In the genomic region with DNA sequence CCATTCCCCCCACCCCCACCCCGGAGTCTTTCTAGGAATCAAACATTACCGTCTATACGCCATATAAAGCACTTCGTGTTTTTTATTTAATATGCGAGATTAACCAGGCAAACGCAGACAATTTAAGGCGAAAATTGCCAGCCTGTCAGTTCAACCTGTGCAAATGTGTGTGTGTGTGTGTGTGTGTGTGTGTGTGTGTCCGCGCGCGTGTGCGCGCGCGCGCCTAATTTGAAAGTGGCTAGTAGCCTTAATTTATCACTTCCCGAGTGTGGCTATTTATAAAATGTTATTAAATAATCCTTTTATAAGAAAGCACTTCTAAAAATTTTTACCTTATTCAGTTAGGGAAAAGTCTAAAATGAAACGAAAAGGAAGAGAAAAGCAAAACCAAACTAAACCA, we compare ENCODE assay signal across 10 mouse cellular contexts.
DNase-seq lines count a peak whose midpoint lies in the region; ATAC-seq lines count a peak whose summit lies in the region.
"Had no signal": no experiment of that assay in that cellular context is flagged by ENCODE, and none has a peak within 500 bp of the region (broad histone marks: within the 10 kb centered on the region; RNA-seq: fewer than 3 reads in every experiment).

No protein-coding gene starts in this region.

- no peak overlapping the region for H3K9ac ChIP-seq in kidney, embryonic 14.5 days (ENCODE audit: low read depth, low read length)
- H3K9ac ChIP-seq in embryonic facial prominence, embryonic 14.5 days (ENCODE audit: low read depth, low read length): no peak overlapping the region
- H3K9ac ChIP-seq in hindbrain, embryonic 15.5 days: no peak overlapping the region
- H3K9ac ChIP-seq in midbrain, embryonic 14.5 days (replicated peaks; ENCODE audit: low read length): no peak overlapping the region

- no peak for DNase-seq in kidney, postnatal 14 days
- no peak for DNase-seq in embryonic facial prominence, embryonic 14.5 days (ENCODE audit: low spot score)
- DNase-seq in midbrain, embryonic 14.5 days: peak; percentile 68
- no peak for DNase-seq in gastrocnemius, postnatal 10 days
- no peak for DNase-seq in left cerebral cortex, postnatal 4 days
- DNase-seq in cerebellum, adult 8-10 months: no peak
- DNase-seq: layer of hippocampus, postnatal 36 days had no signal

- 1% methylated on average over 18 of the region's 18 CpGs for WGBS in kidney, embryonic 14.5 days
- WGBS in embryonic facial prominence, embryonic 14.5 days: 2% methylated on average over 18 of the region's 18 CpGs
- WGBS in hindbrain, embryonic 15.5 days: 1% methylated on average over 18 of the region's 18 CpGs
- WGBS in midbrain, embryonic 14.5 days: 1% methylated on average over 18 of the region's 18 CpGs

- H3K27ac ChIP-seq in kidney, embryonic 14.5 days (ENCODE audit: low read depth, low read length): no peak overlapping the region
- H3K27ac ChIP-seq in embryonic facial prominence, embryonic 14.5 days (replicated peaks; ENCODE audit: low read depth, low read length): no peak overlapping the region
- H3K27ac ChIP-seq in hindbrain, embryonic 15.5 days (replicated peaks): 0 out of 2 replicates have a peak overlapping the region, but pooled peaks have one; percentile 21
- no peak overlapping the region for H3K27ac ChIP-seq in midbrain, embryonic 14.5 days (replicated peaks; ENCODE audit: low read depth, low read length)

- intact Hi-C loops in left cerebral cortex, postnatal 4 days (cut with DNase I): no loop called here

- H3K27me3 ChIP-seq in kidney, embryonic 14.5 days (ENCODE audit: control insufficient read depth, insufficient read depth, low read length): peaks cover 71% of the 10 kb centered on the region
- H3K27me3 ChIP-seq in embryonic facial prominence, embryonic 14.5 days (replicated peaks; ENCODE audit: control insufficient read depth, insufficient read depth, low read length): peaks cover 66% of the 10 kb centered on the region
- H3K27me3 ChIP-seq in hindbrain, embryonic 15.5 days: peaks cover 27% of the 10 kb centered on the region
- H3K27me3 ChIP-seq in midbrain, embryonic 14.5 days (ENCODE audit: control insufficient read depth, insufficient read depth, low read length): peaks cover 33% of the 10 kb centered on the region

- no peak for ATAC-seq in kidney, embryonic 14.5 days (ENCODE audit: low FRiP score, low TSS enrichment)
- ATAC-seq in embryonic facial prominence, embryonic 14.5 days (ENCODE audit: low read depth): no peak
- ATAC-seq in hindbrain, embryonic 15.5 days (ENCODE audit: low FRiP score, low read depth): no peak
- no peak for ATAC-seq in midbrain, embryonic 14.5 days (ENCODE audit: low FRiP score, low TSS enrichment)

- H3K4me3 ChIP-seq in kidney, embryonic 14.5 days (ENCODE audit: low read length): peak overlapping the region; percentile 16; the same call in 1 of the 2 replicates
- peak overlapping the region; percentile 25 for H3K4me3 ChIP-seq in embryonic facial prominence, embryonic 14.5 days (ENCODE audit: low read depth, low read length)
- peak overlapping the region; percentile 30 for H3K4me3 ChIP-seq in hindbrain, embryonic 15.5 days
- H3K4me3 ChIP-seq in midbrain, embryonic 14.5 days (replicated peaks; ENCODE audit: low read depth, low read length): peak overlapping the region; percentile 31
- H3K4me3 ChIP-seq: myocyte had no signal

- no peaks in the 10 kb centered on the region for H3K9me3 ChIP-seq in kidney, embryonic 14.5 days (ENCODE audit: control insufficient read depth, low read length)
- H3K9me3 ChIP-seq in embryonic facial prominence, embryonic 14.5 days (ENCODE audit: control insufficient read depth, low read length): peaks cover 3% of the 10 kb centered on the region; the same call in 1 of the 2 replicates
- H3K9me3 ChIP-seq in hindbrain, embryonic 15.5 days: no peaks in the 10 kb centered on the region
- no peaks in the 10 kb centered on the region for H3K9me3 ChIP-seq in midbrain, embryonic 14.5 days (ENCODE audit: control insufficient read depth, low read length)

- H3K4me2 ChIP-seq in kidney, embryonic 14.5 days (replicated peaks; ENCODE audit: low read depth, low read length): peak overlapping the region; percentile 10; the same call in 1 of the 2 replicates
- H3K4me2 ChIP-seq in embryonic facial prominence, embryonic 14.5 days (ENCODE audit: low read depth, low read length): peak overlapping the region; percentile 40
- H3K4me2 ChIP-seq in hindbrain, embryonic 15.5 days: peak overlapping the region; percentile 62
- peak overlapping the region; percentile 69 for H3K4me2 ChIP-seq in midbrain, embryonic 14.5 days (ENCODE audit: low read length)

- no peaks in the 10 kb centered on the region for H3K36me3 ChIP-seq in kidney, embryonic 14.5 days (ENCODE audit: control insufficient read depth, insufficient read depth, low read length)
- H3K36me3 ChIP-seq in embryonic facial prominence, embryonic 14.5 days (ENCODE audit: control insufficient read depth, insufficient read depth, low read length): no peaks in the 10 kb centered on the region
- H3K36me3 ChIP-seq in hindbrain, embryonic 15.5 days: no peaks in the 10 kb centered on the region
- H3K36me3 ChIP-seq in midbrain, embryonic 14.5 days (ENCODE audit: control insufficient read depth, insufficient read depth, low read length): no peaks in the 10 kb centered on the region

- H3K4me1 ChIP-seq in kidney, embryonic 14.5 days (ENCODE audit: control insufficient read depth, insufficient read depth, low read length): peaks cover 7% of the 10 kb centered on the region; the same call in 1 of the 2 replicates
- H3K4me1 ChIP-seq in embryonic facial prominence, embryonic 14.5 days (ENCODE audit: control insufficient read depth, insufficient read depth, low read length): peaks cover 12% of the 10 kb centered on the region; the same call in 1 of the 2 replicates
- H3K4me1 ChIP-seq in hindbrain, embryonic 15.5 days (replicated peaks): peaks cover 29% of the 10 kb centered on the region
- H3K4me1 ChIP-seq in midbrain, embryonic 14.5 days (ENCODE audit: control insufficient read depth, insufficient read depth, low read length): peaks cover 27% of the 10 kb centered on the region

Comparison
In these comparisons a context has a peak if more than half of its experiments do, and no peak if none do; other contexts are left out.
1. H3K4me2 ChIP-seq: peak in every context shown above with its lines; median percentile 69 in midbrain, embryonic 14.5 days; 62 in hindbrain, embryonic 15.5 days; 40 in embryonic facial prominence, embryonic 14.5 days; 10 in kidney, embryonic 14.5 days.